8 mouse cellular contexts compared by ENCODE assay signal in genomic region chr9:118693256-118693655, GRCm38 (mm10).
A peak's percentile ranks its signal among the peaks of the same experiment; 100 is the strongest.
DNase-seq lines count a peak whose midpoint lies in the region; ATAC-seq and TF ChIP-seq lines count a peak whose summit lies in the region.

No protein-coding gene starts in this region.

- H3K27me3 ChIP-seq in kidney, postnatal 0 days (ENCODE audit: insufficient read depth, low read length): no peaks in the 10 kb centered on the region
- H3K27me3 ChIP-seq in kidney, embryonic 15.5 days: no peaks in the 10 kb centered on the region

- 0 out of 2 replicates have a peak, but pooled peaks cover 5% of the 10 kb centered on the region for H3K36me3 ChIP-seq in kidney, postnatal 0 days (ENCODE audit: insufficient read depth, low read length)
- peaks cover 45% of the 10 kb centered on the region for H3K36me3 ChIP-seq in kidney, embryonic 15.5 days

- no peak for ATAC-seq in kidney, postnatal 0 days (replicated peaks; ENCODE audit: low FRiP score, low read depth)
- no peak for ATAC-seq in kidney, embryonic 15.5 days (replicated peaks; ENCODE audit: low FRiP score)
- ATAC-seq in activated CD4-positive, CD25-positive, alpha-beta regulatory T cell, adult 4 months: no peak

- 69% methylated on average over 11 of the region's 11 CpGs for WGBS in kidney, postnatal 0 days
- 76% methylated on average over 11 of the region's 11 CpGs for WGBS in kidney, embryonic 15.5 days

- no peak overlapping the region for H3K4me3 ChIP-seq in kidney, postnatal 0 days (replicated peaks; ENCODE audit: low read depth, low read length)
- H3K4me3 ChIP-seq in kidney, embryonic 15.5 days (replicated peaks): no peak overlapping the region
- no peak overlapping the region for H3K4me3 ChIP-seq in layer of hippocampus, adult 2 months

- no peak overlapping the region for H3K9ac ChIP-seq in kidney, postnatal 0 days (ENCODE audit: low read depth, low read length)
- no peak overlapping the region for H3K9ac ChIP-seq in kidney, embryonic 15.5 days

- H3K27ac ChIP-seq in kidney, postnatal 0 days: 0 out of 2 replicates have a peak overlapping the region, but pooled peaks have one; percentile 19
- no peak overlapping the region for H3K27ac ChIP-seq in kidney, embryonic 15.5 days
- peak overlapping the region; percentile 14; the same call in 1 of the 2 replicates for H3K27ac ChIP-seq in layer of hippocampus, adult 2 months

- no peak for TF ChIP-seq CTCF in kidney, postnatal 0 days (IDR thresholded peaks at IDR 0.05; ENCODE audit: low read depth)
- TF ChIP-seq CTCF in layer of hippocampus, adult 2 months (conservative IDR thresholded peaks at IDR 0.05): no peak

- H3K4me2 ChIP-seq in kidney, postnatal 0 days (ENCODE audit: low read length): no peak overlapping the region
- H3K4me2 ChIP-seq in kidney, embryonic 15.5 days: no peak overlapping the region

- no peaks in the 10 kb centered on the region for H3K9me3 ChIP-seq in kidney, postnatal 0 days (replicated peaks; ENCODE audit: low read length)
- no peaks in the 10 kb centered on the region for H3K9me3 ChIP-seq in kidney, embryonic 15.5 days (replicated peaks)

- H3K4me1 ChIP-seq in kidney, postnatal 0 days (replicated peaks; ENCODE audit: insufficient read depth, low read length): peaks cover 18% of the 10 kb centered on the region; the same call in 1 of the 2 replicates
- peaks cover 33% of the 10 kb centered on the region for H3K4me1 ChIP-seq in kidney, embryonic 15.5 days

- DNase-seq in kidney, postnatal 0 days (ENCODE audit: low spot score): no peak
- DNase-seq in frontal cortex, postnatal 10 days (ENCODE audit: low spot score in 2 of 2): peak; percentile 31 to 74
- DNase-seq in layer of hippocampus, adult 2 months (ENCODE audit: low spot score in 2 of 2): peak; percentile 61 to 65
- peak; percentile 58 to 65 for DNase-seq in right cerebral cortex, postnatal 36 days (ENCODE audit: low spot score in 2 of 2)
- no peak for DNase-seq in kidney, postnatal 10 days
- DNase-seq in embryo, embryonic 11 days: no peak

Comparison
In these comparisons a context has a peak if more than half of its experiments do, and no peak if none do; other contexts are left out.
1. DNase-seq: peak in frontal cortex, postnatal 10 days (2 of 2), layer of hippocampus, adult 2 months (2 of 2) and right cerebral cortex, postnatal 36 days (2 of 2); none in kidney, postnatal 0 days (single experiment), kidney, postnatal 10 days (single experiment) and embryo, embryonic 11 days (single experiment).